In genomic region chr4:138434347-138435316, GRCm38 (mm10) we compare ENCODE assay signal across 8 mouse cellular contexts. TPM values are rescaled to one million over a fixed set of nuclear protein-coding genes. Genes with fewer than 3 reads are reported as not detected.
A peak's percentile ranks its signal among the peaks of the same experiment; 100 is the strongest.
DNase-seq lines count a peak whose midpoint lies in the region; ATAC-seq lines count a peak whose summit lies in the region.

Mul1 (plus strand) TSS chr4:138434671.

- H3K27me3 ChIP-seq in heart, embryonic 13.5 days (replicated peaks) = peaks cover 24% of the 10 kb centered on the region
- H3K27me3 ChIP-seq in liver, embryonic 12.5 days (replicated peaks) = peaks cover 24% of the 10 kb centered on the region
- no peaks in the 10 kb centered on the region for H3K27me3 ChIP-seq in stomach, embryonic 15.5 days (replicated peaks)

- H3K27ac ChIP-seq in brown adipose tissue, adult 24 weeks (replicated peaks; ENCODE audit: low read depth, low read length) = peak within 1 kb of the TSS; percentile 96
- H3K27ac ChIP-seq in heart, embryonic 13.5 days (replicated peaks) = peak within 1 kb of the TSS; percentile 68
- H3K27ac ChIP-seq in liver, embryonic 12.5 days = peak within 1 kb of the TSS; percentile 67
- H3K27ac ChIP-seq in stomach, embryonic 15.5 days = peak within 1 kb of the TSS; percentile 72

- peak; percentile 86 for ATAC-seq in heart, embryonic 13.5 days (ENCODE audit: extremely low read depth, insufficient number of reproducible peaks, low FRiP score, low TSS enrichment)
- peak; percentile 91 for ATAC-seq in liver, embryonic 12.5 days
- peak; percentile 89 for ATAC-seq in stomach, embryonic 15.5 days (ENCODE audit: insufficient read depth, low FRiP score, low read depth)

- H3K9ac ChIP-seq in heart, embryonic 13.5 days = peak within 1 kb of the TSS; percentile 97
- H3K9ac ChIP-seq in liver, embryonic 12.5 days = peak within 1 kb of the TSS; percentile 90
- H3K9ac ChIP-seq in stomach, embryonic 15.5 days = peak within 1 kb of the TSS; percentile 81

- H3K4me3 ChIP-seq in brown adipose tissue, adult 24 weeks (ENCODE audit: insufficient read depth, low read depth, low read length) = peak within 1 kb of the TSS; percentile 94
- peak within 1 kb of the TSS; percentile 97 for H3K4me3 ChIP-seq in heart, embryonic 13.5 days
- H3K4me3 ChIP-seq in liver, embryonic 12.5 days = peak within 1 kb of the TSS; percentile 99
- H3K4me3 ChIP-seq in stomach, embryonic 15.5 days (replicated peaks) = peak within 1 kb of the TSS; percentile 79

- H3K9me3 ChIP-seq in heart, embryonic 13.5 days = no peaks in the 10 kb centered on the region
- no peaks in the 10 kb centered on the region for H3K9me3 ChIP-seq in liver, embryonic 12.5 days (replicated peaks)
- H3K9me3 ChIP-seq in stomach, embryonic 15.5 days = no peaks in the 10 kb centered on the region

- peak; percentile 96 for DNase-seq in CD4-positive, CD25-positive, alpha-beta regulatory T cell, adult 2 months (ENCODE audit: low read depth, low spot score)
- peak; percentile 71 for DNase-seq in fat pad, adult 2 months (ENCODE audit: extremely low read depth, low read depth, low spot score)
- peak; percentile 97 for DNase-seq in kidney, postnatal 10 days
- peak; percentile 94 to 95 for DNase-seq in natural killer cell, adult 2 months (ENCODE audit: low spot score in 2 of 2)

- H3K4me2 ChIP-seq in heart, embryonic 13.5 days = peak within 1 kb of the TSS; percentile 89
- H3K4me2 ChIP-seq in liver, embryonic 12.5 days = peak within 1 kb of the TSS; percentile 85
- peak within 1 kb of the TSS; percentile 86 for H3K4me2 ChIP-seq in stomach, embryonic 15.5 days

- peaks cover 38% of the 10 kb centered on the region for H3K36me3 ChIP-seq in heart, embryonic 13.5 days
- H3K36me3 ChIP-seq in liver, embryonic 12.5 days = peaks cover 37% of the 10 kb centered on the region
- H3K36me3 ChIP-seq in stomach, embryonic 15.5 days = peaks cover 34% of the 10 kb centered on the region

- under 1% methylated on average over 64 of the region's 64 CpGs for WGBS in heart, embryonic 13.5 days
- 1% methylated on average over 64 of the region's 64 CpGs for WGBS in liver, embryonic 12.5 days (ENCODE audit: insufficient replicate concordance)
- WGBS in stomach, embryonic 15.5 days = under 1% methylated on average over 64 of the region's 64 CpGs

- H3K4me1 ChIP-seq in brown adipose tissue, adult 24 weeks (ENCODE audit: control insufficient read depth, insufficient read depth, insufficient read length, low read length) = no peaks in the 10 kb centered on the region
- peaks cover 16% of the 10 kb centered on the region for H3K4me1 ChIP-seq in heart, embryonic 13.5 days
- peaks cover 22% of the 10 kb centered on the region for H3K4me1 ChIP-seq in liver, embryonic 12.5 days
- peaks cover 13% of the 10 kb centered on the region for H3K4me1 ChIP-seq in stomach, embryonic 15.5 days

RNA-seq across cellular contexts. Expression of gene Mul1, which starts in this region (rescaled TPM):
- polyA plus RNA-seq in brown adipose tissue, adult 24 weeks (2012; ENCODE audit: insufficient read depth, insufficient read length, missing spikeins) = 29.9 and 31.2 TPM in 2 replicates
- 21.3 and 22.8 TPM in 2 replicates for polyA plus RNA-seq in heart, embryonic 13.5 days (2015; fragmentation: Nextera tagmentation; extraction: Ambion mirVana)
- 9.4 and 10.2 TPM in 2 replicates for polyA plus RNA-seq in liver, embryonic 12.5 days (2016; fragmentation: Nextera tagmentation; extraction: Ambion mirVana)
- 15.7 and 18.6 TPM in 2 replicates for polyA plus RNA-seq in stomach, embryonic 15.5 days (2015; fragmentation: Nextera tagmentation; extraction: Ambion mirVana)

Comparison
In these comparisons a context has a peak if more than half of its experiments do, and no peak if none do; other contexts are left out.
1. Peak in every context shown above with its lines: DNase-seq, ATAC-seq, H3K4me3 ChIP-seq and H3K27ac ChIP-seq.